Mouse (Mus musculus): ENCODE measurements around the gene Rad1.
"Not testable (repeated sequence)": the region's sequence is repeated elsewhere in the genome, so short reads cannot be mapped to it uniquely, and the experiment has no call there.

The Rad1 gene

GRCm38 (mm10) chr15:10485484-10486364 lies at the start of gene Rad1, which contains the start of gene Brix1:
Gene Rad1 (plus strand): TSS chr15:10486018.
Gene Brix1 (minus strand): TSS chr15:10485947.
- DNase-seq = peak; percentile 95

GRCm38 (mm10) chr15:10436893-10437292 lies 48.9 kb upstream of the Rad1 start:
- no peak for DNase-seq

GRCm38 (mm10) chr15:10439963-10440362 lies 45.9 kb upstream of the Rad1 start:
- no peak for DNase-seq

- DNase-seq = no peak
Measured at GRCm38 (mm10) chr15:10441493-10441892, 44.3 kb upstream of the Rad1 start.

- DNase-seq = no peak
Measured at GRCm38 (mm10) chr15:10442275-10442674, 43.5 kb upstream of the Rad1 start.

GRCm38 (mm10) chr15:10447102-10447501 lies 38.7 kb upstream of the Rad1 start:
- no peak for DNase-seq

GRCm38 (mm10) chr15:10460986-10461385 lies 24.8 kb upstream of the Rad1 start:
- no peak for DNase-seq

- no peak for DNase-seq
Measured at GRCm38 (mm10) chr15:10463555-10463954, 22.3 kb upstream of the Rad1 start.

- no peak for DNase-seq
Measured at GRCm38 (mm10) chr15:10464678-10465077, 21.1 kb upstream of the Rad1 start.

GRCm38 (mm10) chr15:10468761-10469160 lies 17.1 kb upstream of the Rad1 start:
- DNase-seq = no peak

GRCm38 (mm10) chr15:10469641-10470150 lies 16.1 kb upstream of the Rad1 start:
- DNase-seq = no peak

- peak; percentile 88 for DNase-seq
Measured at GRCm38 (mm10) chr15:10470151-10470831, 15.5 kb upstream of the Rad1 start, which contains the start of gene Dnajc21. Gene Dnajc21 (minus strand): TSS chr15:10470516.

GRCm38 (mm10) chr15:10470941-10471340 lies 14.9 kb upstream of the Rad1 start:
- DNase-seq = no peak

- DNase-seq = no peak
Measured at GRCm38 (mm10) chr15:10486365-10486839, 584 bp downstream of the Rad1 start.

- DNase-seq = peak; percentile 19
Measured at GRCm38 (mm10) chr15:10487246-10487645, 1.4 kb downstream of the Rad1 start.

- DNase-seq = no peak
Measured at GRCm38 (mm10) chr15:10490101-10490500, 4.3 kb downstream of the Rad1 start.

GRCm38 (mm10) chr15:10495944-10496343 lies 10.1 kb downstream of the Rad1 start:
- no peak for DNase-seq

GRCm38 (mm10) chr15:10496696-10497095 lies 10.9 kb downstream of the Rad1 start:
- not testable (repeated sequence) for DNase-seq

- DNase-seq = no peak
Measured at GRCm38 (mm10) chr15:10499593-10499992, 13.8 kb downstream of the Rad1 start.

GRCm38 (mm10) chr15:10500035-10500434 lies 14.2 kb downstream of the Rad1 start:
- no peak for DNase-seq

GRCm38 (mm10) chr15:10500838-10501719 lies 15.3 kb downstream of the Rad1 start:
- DNase-seq = peak; percentile 8

GRCm38 (mm10) chr15:10506099-10506498 lies 20.3 kb downstream of the Rad1 start:
- DNase-seq = peak; percentile 8

Data from kidney, adult 11 months (tissue).